Mouse (Mus musculus) neural tube, embryonic 13.5 days (tissue): ENCODE measurements at regions not wholly inside any gene's neighbourhood (a gene's known extent, or its start where the extent isn't known, plus 50 kb on each side); places are given as distances from the start of the nearest gene placed in this dataset.
"Not testable (repeated sequence)": the region's sequence is repeated elsewhere in the genome, so short reads cannot be mapped to it uniquely, and the experiment has no call there.

ENCODE experiments used
- ATAC-seq: fragments of 200-750 bp; cut with Nextera tagmentation; 2 replicates; pipeline ENCODE4 v1.8.0; 2017; ENCODE audit warnings: low read depth, mild to moderate bottlenecking, moderate TSS enrichment, moderate library complexity
- H3K27ac ChIP-seq: fragments of 300-500 bp; sonication (generic); replicated peaks from 2 replicates; pipeline ENCODE4 v1.5.1; 2015; ENCODE audit warnings: moderate library complexity, mild to moderate bottlenecking, inconsistent platforms
- H3K27me3 ChIP-seq: fragments of 300-500 bp; sonication (generic); 2 replicates; pipeline ENCODE4 v1.6.1; 2015; ENCODE audit warnings: mild to moderate bottlenecking, inconsistent platforms
- H3K36me3 ChIP-seq: fragments of 300-500 bp; sonication (generic); 2 replicates; pipeline ENCODE4 v1.6.1; 2015; ENCODE audit warnings: mild to moderate bottlenecking, inconsistent platforms
- H3K4me1 ChIP-seq: fragments of 300-500 bp; sonication (generic); replicated peaks from 2 replicates; pipeline ENCODE4 v1.6.1; 2015; ENCODE audit warnings: inconsistent platforms
- H3K4me2 ChIP-seq: fragments of 300-500 bp; sonication (generic); 2 replicates; pipeline ENCODE4 v1.6.1; 2015; ENCODE audit warnings: inconsistent platforms, mild to moderate bottlenecking, moderate library complexity
- H3K4me3 ChIP-seq: fragments of 300-500 bp; sonication (generic); 2 replicates; pipeline ENCODE4 v1.5.1; 2015; ENCODE audit warnings: mild to moderate bottlenecking, inconsistent platforms
- H3K9ac ChIP-seq: fragments of 300-500 bp; sonication (generic); 2 replicates; pipeline ENCODE4 v1.6.1; 2015; ENCODE audit warnings: moderate library complexity, mild to moderate bottlenecking, inconsistent platforms
- H3K9me3 ChIP-seq: fragments of 300-500 bp; sonication (generic); 2 replicates; pipeline ENCODE4 v1.6.1; 2016; ENCODE audit warnings: inconsistent platforms
- WGBS: fragments of 180-500 bp; shearing (Covaris S2); methylation state at CpG from one replicate; pipeline ENCODE4 v1.1.7; 2015; 5-methylcytosine and 5-hydroxymethylcytosine counted together

DNA sequence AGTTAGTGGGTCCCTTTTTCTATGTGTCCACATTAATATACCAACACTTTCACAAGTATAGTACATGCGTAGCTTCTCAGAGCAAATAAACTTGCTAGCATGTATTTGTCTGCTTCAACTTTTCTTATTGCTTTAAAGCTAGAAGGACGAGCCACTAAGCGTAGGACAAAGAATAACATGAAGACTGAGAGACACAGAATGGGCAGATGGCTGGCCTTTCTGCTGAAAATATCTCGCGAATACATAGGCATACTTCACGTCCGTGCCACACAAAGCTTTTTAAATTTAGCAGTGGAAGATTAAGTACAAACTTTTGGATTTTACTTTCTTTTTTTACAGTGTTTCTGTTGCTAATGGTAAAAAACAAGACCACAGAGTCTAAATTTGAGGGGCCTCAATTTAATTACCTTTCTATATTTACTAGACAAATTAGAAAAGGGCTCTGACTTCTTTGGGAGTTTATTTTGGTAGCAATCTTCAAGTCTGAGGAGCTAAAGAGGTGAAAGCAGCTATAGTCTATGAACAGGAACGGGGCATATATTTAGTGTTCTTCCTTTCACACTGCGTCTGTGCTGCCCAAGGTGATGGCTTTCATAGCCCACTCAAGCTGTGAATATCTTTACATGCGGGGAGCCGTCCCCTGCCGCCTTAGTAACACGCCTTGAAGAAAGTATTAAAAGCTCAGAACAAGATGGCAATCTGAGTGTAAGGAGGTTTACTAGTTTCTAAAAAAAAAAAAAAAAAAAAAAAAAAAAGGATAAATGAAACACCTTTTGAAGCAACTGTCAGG lies 145.7 kb upstream of the Nwd2 start:
- Histone ChIP-seq H3K4me2 (no peak overlapping the region), H3K9ac (no peak overlapping the region), H3K9me3 (no peaks in the 10 kb centered on the region), H3K4me3 (no peak overlapping the region), H3K4me1 (no peaks in the 10 kb centered on the region), H3K27me3 (no peaks in the 10 kb centered on the region), H3K27ac (no peak overlapping the region), H3K36me3 (no peaks in the 10 kb centered on the region)
- ATAC-seq: no peak
- WGBS: 88% methylated on average over 13 of the region's 13 CpGs

DNA sequence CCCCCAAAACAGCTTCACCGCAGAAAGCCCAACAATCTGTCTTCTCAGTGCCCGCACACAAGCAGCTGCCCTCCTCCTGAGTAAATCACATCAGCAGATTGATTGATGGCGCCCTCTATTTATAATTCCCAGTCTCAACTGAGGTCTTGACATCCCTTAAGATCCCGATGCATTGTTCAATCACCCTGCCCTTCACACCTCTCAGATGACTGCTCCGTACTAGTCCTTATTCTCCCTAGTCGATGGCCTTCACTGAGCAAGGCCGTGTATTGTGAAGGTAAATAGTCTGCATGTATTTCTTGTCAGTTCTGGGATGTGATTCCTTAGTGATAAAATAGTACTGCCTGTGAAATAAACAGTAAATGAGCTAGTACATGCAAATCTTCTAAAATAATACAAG lies 114.7 kb upstream of the Nwd2 start:
- ATAC-seq: no peak
- no peaks in the 10 kb centered on the region for H3K27me3 ChIP-seq
- H3K4me3 ChIP-seq: no peak overlapping the region
- H3K36me3 ChIP-seq: no peaks in the 10 kb centered on the region
- H3K4me2 ChIP-seq: no peak overlapping the region
- H3K27ac ChIP-seq: no peak overlapping the region
- no peak overlapping the region for H3K9ac ChIP-seq
- 9% methylated on average over 7 of the region's 7 CpGs for WGBS
- no peaks in the 10 kb centered on the region for H3K4me1 ChIP-seq
- H3K9me3 ChIP-seq: no peaks in the 10 kb centered on the region

- Histone ChIP-seq H3K4me3 (no peak overlapping the region), H3K9me3 (no peaks in the 10 kb centered on the region), H3K4me2 (no peak overlapping the region), H3K4me1 (no peaks in the 10 kb centered on the region), H3K27ac (no peak overlapping the region), H3K36me3 (no peaks in the 10 kb centered on the region), H3K27me3 (no peaks in the 10 kb centered on the region), H3K9ac (no peak overlapping the region)
- no peak for ATAC-seq
- 84% methylated on average over 6 of the region's 6 CpGs for WGBS
Measured at GRCm38 (mm10) chr5:63540530-63540929, 108.4 kb upstream of the Nwd2 start.

DNA sequence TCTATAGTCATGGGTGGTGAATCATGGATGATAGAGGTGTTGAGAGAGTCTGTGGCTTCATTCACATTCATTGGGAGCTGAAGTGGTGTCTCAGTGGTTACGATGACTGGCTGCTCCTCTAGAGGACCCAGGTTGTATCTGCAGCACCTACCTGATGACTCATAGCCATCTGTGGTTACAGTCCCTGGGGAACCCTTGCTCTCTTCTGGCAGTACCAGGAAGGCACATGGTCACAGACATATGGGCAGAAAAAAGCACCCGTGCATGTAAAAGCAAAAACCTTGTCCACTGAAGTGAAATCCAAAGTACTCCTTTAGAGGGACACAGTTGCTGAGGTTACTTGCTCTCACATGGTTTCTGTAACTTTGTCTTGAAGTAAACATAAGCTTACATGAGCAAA lies 103.4 kb upstream of the Nwd2 start:
- no peaks in the 10 kb centered on the region for H3K4me1 ChIP-seq
- no peak for ATAC-seq
- WGBS: 89% methylated on average over 2 of the region's 2 CpGs

GRCm38 (mm10) chr5:63565891-63566290 lies 83.0 kb upstream of the Nwd2 start:
- H3K4me2 ChIP-seq, H3K27me3 ChIP-seq, H3K27ac ChIP-seq, H3K4me3 ChIP-seq, H3K9me3 ChIP-seq, H3K36me3 ChIP-seq, H3K4me1 ChIP-seq, H3K9ac ChIP-seq, ATAC-seq: not testable (repeated sequence)

More for the DNA sequence above, 103.4 kb upstream of the Nwd2 start:
- Histone ChIP-seq H3K4me2 (no peak overlapping the region), H3K4me3 (no peak overlapping the region), H3K27me3 (no peaks in the 10 kb centered on the region), H3K9me3 (no peaks in the 10 kb centered on the region), H3K27ac (no peak overlapping the region), H3K9ac (no peak overlapping the region), H3K36me3 (no peaks in the 10 kb centered on the region)

GRCm38 (mm10) chr5:63575401-63575800 lies 73.5 kb upstream of the Nwd2 start:
- Histone ChIP-seq H3K27me3 (no peaks in the 10 kb centered on the region), H3K36me3 (no peaks in the 10 kb centered on the region), H3K27ac (no peak overlapping the region), H3K4me3 (no peak overlapping the region), H3K4me2 (no peak overlapping the region), H3K9ac (no peak overlapping the region), H3K9me3 (no peaks in the 10 kb centered on the region), H3K4me1 (no peaks in the 10 kb centered on the region)
- ATAC-seq: no peak
- WGBS: 92% methylated on average over 1 of the region's 1 CpGs

GRCm38 (mm10) chr5:63579409-63579808 lies 69.5 kb upstream of the Nwd2 start:
- H3K27ac ChIP-seq: no peak overlapping the region
- no peaks in the 10 kb centered on the region for H3K4me1 ChIP-seq
- WGBS: 73% methylated on average over 2 of the region's 2 CpGs
- no peak overlapping the region for H3K4me2 ChIP-seq
- no peaks in the 10 kb centered on the region for H3K36me3 ChIP-seq
- no peak for ATAC-seq
- no peaks in the 10 kb centered on the region for H3K27me3 ChIP-seq
- no peaks in the 10 kb centered on the region for H3K9me3 ChIP-seq
- no peak overlapping the region for H3K4me3 ChIP-seq
- no peak overlapping the region for H3K9ac ChIP-seq

GRCm38 (mm10) chr5:63587051-63587450 lies 61.9 kb upstream of the Nwd2 start:
- Histone ChIP-seq H3K27ac (no peak overlapping the region), H3K9me3 (no peaks in the 10 kb centered on the region), H3K36me3 (no peaks in the 10 kb centered on the region), H3K4me3 (no peak overlapping the region), H3K4me2 (no peak overlapping the region), H3K27me3 (no peaks in the 10 kb centered on the region), H3K9ac (no peak overlapping the region), H3K4me1 (no peaks in the 10 kb centered on the region)
- 87% methylated on average over 4 of the region's 4 CpGs for WGBS
- ATAC-seq: no peak

DNA sequence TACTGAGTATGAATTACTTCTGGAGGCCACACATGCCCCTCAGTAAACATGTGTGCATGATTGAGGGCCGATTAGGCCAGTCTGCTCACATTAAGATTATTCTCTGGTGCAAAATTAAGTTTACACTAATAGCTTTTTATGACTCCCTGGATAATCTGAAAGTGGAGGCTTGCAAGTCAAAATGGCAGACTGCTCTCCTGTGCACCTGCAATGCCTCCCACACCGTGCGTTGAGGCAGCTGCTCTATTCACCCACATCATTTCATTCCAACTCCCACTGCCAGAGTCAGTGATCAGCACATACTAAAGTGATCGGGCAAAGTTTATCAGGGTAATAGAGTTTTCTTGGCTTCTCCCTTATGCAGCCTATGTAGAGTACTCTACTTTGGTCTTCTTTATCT lies 61.0 kb upstream of the Nwd2 start:
- peak; percentile 32; the same call in 1 of the 2 replicates for ATAC-seq
- no peaks in the 10 kb centered on the region for H3K36me3 ChIP-seq
- WGBS: 67% methylated on average over 4 of the region's 4 CpGs
- no peak overlapping the region for H3K9ac ChIP-seq
- H3K9me3 ChIP-seq: no peaks in the 10 kb centered on the region
- no peaks in the 10 kb centered on the region for H3K4me1 ChIP-seq
- H3K4me2 ChIP-seq: no peak overlapping the region
- no peak overlapping the region for H3K4me3 ChIP-seq
- no peak overlapping the region for H3K27ac ChIP-seq
- H3K27me3 ChIP-seq: no peaks in the 10 kb centered on the region
